ENCODE assay signal across 11 mouse cellular contexts in the genomic region with DNA sequence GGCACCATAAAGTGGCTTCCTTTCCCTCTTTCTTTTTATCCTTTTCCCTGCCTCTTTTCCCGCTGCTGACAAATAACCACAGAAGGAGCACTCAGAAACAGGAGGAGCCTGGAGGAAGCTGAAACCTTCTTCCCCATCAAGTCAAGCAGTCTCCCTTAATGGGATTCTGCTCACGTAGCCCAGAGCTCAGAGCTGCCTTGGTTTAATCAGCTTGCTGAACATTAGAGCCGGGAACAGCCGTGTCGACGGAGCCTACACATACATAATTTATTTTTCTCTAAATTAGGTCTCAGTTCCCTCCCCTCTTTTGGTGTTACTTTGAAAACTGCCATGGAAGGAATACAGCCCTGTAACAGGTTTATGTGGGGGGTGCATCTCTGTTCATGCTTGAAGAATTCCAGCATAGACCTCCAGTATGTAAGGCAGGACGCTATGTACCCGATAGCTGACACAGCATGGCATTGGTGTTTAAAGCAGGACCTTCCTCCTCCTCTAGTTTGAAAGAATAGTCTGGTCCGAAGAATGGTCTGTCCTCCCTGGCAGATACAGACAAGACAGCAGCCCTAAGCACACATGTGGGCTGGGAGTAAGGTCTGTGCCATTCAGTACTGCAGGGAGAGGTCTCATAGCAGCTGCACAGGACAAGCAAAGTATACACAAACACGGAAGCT.
DNase-seq lines count a peak whose midpoint lies in the region; ATAC-seq and TF ChIP-seq lines count a peak whose summit lies in the region.
"Had no signal": no experiment of that assay in that cellular context is flagged by ENCODE, and none has a peak within 500 bp of the region (broad histone marks: within the 10 kb centered on the region; RNA-seq: fewer than 3 reads in every experiment).

No protein-coding gene starts in this region.

- TF ChIP-seq CTCF in midbrain, postnatal 0 days (IDR thresholded peaks at IDR 0.05), result no peak
- no peak for TF ChIP-seq CTCF in gastrocnemius, adult 2 months (IDR thresholded peaks at IDR 0.05)

- no peak overlapping the region for H3K4me3 ChIP-seq in embryonic facial prominence, embryonic 14.5 days (ENCODE audit: low read depth, low read length)
- H3K4me3 ChIP-seq in hindbrain, embryonic 16.5 days (ENCODE audit: low read length), result no peak overlapping the region
- 0 out of 2 replicates have a peak overlapping the region, but pooled peaks have one; percentile 1 for H3K4me3 ChIP-seq in midbrain, postnatal 0 days (ENCODE audit: low read depth, low read length)
- no peak overlapping the region for H3K4me3 ChIP-seq in gastrocnemius, adult 2 months
- H3K4me3 ChIP-seq: liver, embryonic 13.5 days had no signal

- no peaks in the 10 kb centered on the region for H3K36me3 ChIP-seq in embryonic facial prominence, embryonic 14.5 days (ENCODE audit: control insufficient read depth, insufficient read depth, low read length)
- H3K36me3 ChIP-seq in hindbrain, embryonic 16.5 days (ENCODE audit: control insufficient read depth, insufficient read depth, low read length), result no peaks in the 10 kb centered on the region
- H3K36me3 ChIP-seq in midbrain, postnatal 0 days (ENCODE audit: insufficient read depth, low read length), result no peaks in the 10 kb centered on the region
- H3K36me3 ChIP-seq: liver, embryonic 13.5 days had no signal

- no peaks in the 10 kb centered on the region for H3K9me3 ChIP-seq in embryonic facial prominence, embryonic 14.5 days (ENCODE audit: control insufficient read depth, low read length)
- H3K9me3 ChIP-seq in hindbrain, embryonic 16.5 days (ENCODE audit: control insufficient read depth, low read length), result no peaks in the 10 kb centered on the region
- no peaks in the 10 kb centered on the region for H3K9me3 ChIP-seq in midbrain, postnatal 0 days (ENCODE audit: low read length)
- H3K9me3 ChIP-seq: liver, embryonic 13.5 days had no signal

- H3K4me1 ChIP-seq in embryonic facial prominence, embryonic 14.5 days (ENCODE audit: control insufficient read depth, insufficient read depth, low read length), result no peaks in the 10 kb centered on the region; the same call in 1 of the 2 replicates
- H3K4me1 ChIP-seq in hindbrain, embryonic 16.5 days (ENCODE audit: control insufficient read depth, insufficient read depth, low read depth, low read length), result peaks cover 7% of the 10 kb centered on the region
- peaks cover 6% of the 10 kb centered on the region; the same call in 1 of the 2 replicates for H3K4me1 ChIP-seq in midbrain, postnatal 0 days (ENCODE audit: insufficient read depth, low read length)
- H3K4me1 ChIP-seq: liver, embryonic 13.5 days had no signal

- H3K4me2 ChIP-seq in embryonic facial prominence, embryonic 14.5 days (ENCODE audit: low read depth, low read length), result no peak overlapping the region
- H3K4me2 ChIP-seq in hindbrain, embryonic 16.5 days (ENCODE audit: low read length), result peak overlapping the region; percentile 22
- peak overlapping the region; percentile 40 for H3K4me2 ChIP-seq in midbrain, postnatal 0 days (ENCODE audit: low read depth, low read length, poor library complexity, severe bottlenecking)
- H3K4me2 ChIP-seq: liver, embryonic 13.5 days had no signal

- intact Hi-C loops in gastrocnemius, adult 2 months (cut with DNase I), result no loop called here

- WGBS in embryonic facial prominence, embryonic 14.5 days, result 57% methylated on average over 10 of the region's 10 CpGs
- WGBS in hindbrain, embryonic 16.5 days, result 21% methylated on average over 10 of the region's 10 CpGs
- 3% methylated on average over 10 of the region's 10 CpGs for WGBS in midbrain, postnatal 0 days

- ATAC-seq in embryonic facial prominence, embryonic 14.5 days (ENCODE audit: low read depth), result no peak; the same call in 1 of the 2 replicates
- peak; percentile 94 for ATAC-seq in hindbrain, embryonic 16.5 days
- ATAC-seq in midbrain, postnatal 0 days (ENCODE audit: low FRiP score), result peak; percentile 92
- ATAC-seq in monocyte, adult 5-6 weeks (replicated peaks; ENCODE audit: insufficient number of reproducible peaks, low FRiP score, low TSS enrichment, poor library complexity, severe bottlenecking), result no peak
- ATAC-seq: Patski had no signal

- no peak overlapping the region for H3K9ac ChIP-seq in embryonic facial prominence, embryonic 14.5 days (ENCODE audit: low read depth, low read length)
- H3K9ac ChIP-seq in hindbrain, embryonic 16.5 days (ENCODE audit: low read depth, low read length), result no peak overlapping the region
- 0 out of 2 replicates have a peak overlapping the region, but pooled peaks have one; percentile 30 for H3K9ac ChIP-seq in midbrain, postnatal 0 days (replicated peaks; ENCODE audit: low read length, poor library complexity, severe bottlenecking)
- H3K9ac ChIP-seq: liver, embryonic 13.5 days had no signal

- no peak overlapping the region; the same call in 1 of the 2 replicates for H3K27ac ChIP-seq in embryonic facial prominence, embryonic 14.5 days (replicated peaks; ENCODE audit: low read depth, low read length)
- H3K27ac ChIP-seq in hindbrain, embryonic 16.5 days (ENCODE audit: low read depth, low read length), result peak overlapping the region; percentile 58
- H3K27ac ChIP-seq in midbrain, postnatal 0 days (ENCODE audit: low read depth, low read length), result peak overlapping the region; percentile 80
- H3K27ac ChIP-seq in gastrocnemius, adult 2 months, result no peak overlapping the region
- H3K27ac ChIP-seq: liver, embryonic 13.5 days had no signal

- DNase-seq in cerebellum, postnatal 14 days, result peak; percentile 30 to 34
- no peak for DNase-seq in cerebellum, adult 9-10 months
- peak; percentile 66 for DNase-seq in embryonic facial prominence, embryonic 14.5 days (ENCODE audit: low spot score)
- DNase-seq in midbrain, postnatal 0 days (ENCODE audit: low spot score), result peak; percentile 93
- no peak for DNase-seq in gastrocnemius, adult 2 months
- no peak for DNase-seq in gastrocnemius, postnatal 25 days
- DNase-seq: kidney, adult 18-20 months; liver, embryonic 13.5 days had no signal

- no peaks in the 10 kb centered on the region for H3K27me3 ChIP-seq in embryonic facial prominence, embryonic 14.5 days (replicated peaks; ENCODE audit: control insufficient read depth, insufficient read depth, low read length)
- no peaks in the 10 kb centered on the region for H3K27me3 ChIP-seq in hindbrain, embryonic 16.5 days (replicated peaks; ENCODE audit: control insufficient read depth, insufficient read depth, low read length)
- H3K27me3 ChIP-seq in midbrain, postnatal 0 days (ENCODE audit: insufficient read depth, low read length), result no peaks in the 10 kb centered on the region
- H3K27me3 ChIP-seq: liver, embryonic 13.5 days; Patski had no signal

Comparison
In these comparisons a context has a peak if more than half of its experiments do, and no peak if none do; other contexts are left out.
1. DNase-seq: peak in cerebellum, postnatal 14 days (2 of 2), embryonic facial prominence, embryonic 14.5 days (single experiment) and midbrain, postnatal 0 days (single experiment); none in cerebellum, adult 9-10 months (single experiment), gastrocnemius, adult 2 months (single experiment) and gastrocnemius, postnatal 25 days (single experiment).
2. ATAC-seq: peak in hindbrain, embryonic 16.5 days (single experiment) and midbrain, postnatal 0 days (single experiment); none in embryonic facial prominence, embryonic 14.5 days (single experiment) and monocyte, adult 5-6 weeks (single experiment).
3. H3K27ac ChIP-seq: peak in hindbrain, embryonic 16.5 days (single experiment) and midbrain, postnatal 0 days (single experiment); none in embryonic facial prominence, embryonic 14.5 days (single experiment) and gastrocnemius, adult 2 months (single experiment).